Mouse (Mus musculus) hindbrain, embryonic 16.5 days (tissue): ENCODE results near the gene Esrra. TPM values are rescaled to one million over a fixed set of nuclear protein-coding genes. Genes with fewer than 3 reads are reported as not detected.

ENCODE experiments used
- ATAC-seq: fragments of 200-750 bp; cut with Nextera tagmentation; 2 replicates; pipeline ENCODE4 v1.8.0; 2017; ENCODE audit warnings: moderate TSS enrichment, moderate library complexity
- H3K27ac ChIP-seq: fragments of 300-500 bp; sonication (generic); 2 replicates; pipeline ENCODE4 v1.5.1; 2014; ENCODE audit warnings: low read depth, mild to moderate bottlenecking, control low read depth, low read length, moderate library complexity
- H3K27me3 ChIP-seq: fragments of 300-500 bp; sonication (generic); replicated peaks from 2 replicates; pipeline ENCODE4 v1.6.1; 2014; ENCODE audit warnings: low read length; ENCODE audit not compliant: control insufficient read depth, insufficient read depth
- H3K36me3 ChIP-seq: fragments of 300-500 bp; sonication (generic); 2 replicates; pipeline ENCODE4 v1.6.1; 2014; ENCODE audit warnings: mild to moderate bottlenecking, low read length, moderate library complexity, mixed read lengths; ENCODE audit not compliant: control insufficient read depth, insufficient read depth
- H3K4me1 ChIP-seq: fragments of 300-500 bp; sonication (generic); 2 replicates; pipeline ENCODE4 v1.6.1; 2014; ENCODE audit warnings: low read depth, low read length; ENCODE audit not compliant: control insufficient read depth, insufficient read depth
- H3K4me2 ChIP-seq: fragments of 300-500 bp; sonication (generic); 2 replicates; pipeline ENCODE4 v1.6.1; 2014; ENCODE audit warnings: mild to moderate bottlenecking, low read length, control low read depth, moderate library complexity
- H3K4me3 ChIP-seq: fragments of 300-500 bp; sonication (generic); 2 replicates; pipeline ENCODE4 v1.5.1; 2014; ENCODE audit warnings: mild to moderate bottlenecking, low read length, control low read depth, moderate library complexity
- H3K9ac ChIP-seq: fragments of 300-500 bp; sonication (generic); 2 replicates; pipeline ENCODE4 v1.6.1; 2014; ENCODE audit warnings: low read depth, mild to moderate bottlenecking, control low read depth, low read length, moderate library complexity
- H3K9me3 ChIP-seq: fragments of 300-500 bp; sonication (generic); 2 replicates; pipeline ENCODE4 v1.6.1; 2014; ENCODE audit warnings: mild to moderate bottlenecking, low read length, moderate library complexity; ENCODE audit not compliant: control insufficient read depth
- WGBS: fragments of 180-500 bp; shearing (Covaris S2); extraction: QIAGEN DNeasy Blood & Tissue Kit; methylation state at CpG from one replicate; pipeline ENCODE4 v1.1.7; 2014; 5-methylcytosine and 5-hydroxymethylcytosine counted together
- microRNA-seq: library from miRNA; unstranded; fragments of <30 nt; microRNA quantifications from one replicate; pipeline ENCODE4, GENCODE M21; 2017
- polyA plus RNA-seq: library from polyadenylated mRNA; unstranded; fragments of >200 nt; fragmentation: Nextera tagmentation; extraction: Ambion mirVana; gene quantifications from 2 replicates; pipeline ENCODE4 v1.2.1, GENCODE M21; 2015

Gene Esrra
- polyA plus RNA-seq, 1 experiment from 2014 or later: 17.8 TPM

DNA sequence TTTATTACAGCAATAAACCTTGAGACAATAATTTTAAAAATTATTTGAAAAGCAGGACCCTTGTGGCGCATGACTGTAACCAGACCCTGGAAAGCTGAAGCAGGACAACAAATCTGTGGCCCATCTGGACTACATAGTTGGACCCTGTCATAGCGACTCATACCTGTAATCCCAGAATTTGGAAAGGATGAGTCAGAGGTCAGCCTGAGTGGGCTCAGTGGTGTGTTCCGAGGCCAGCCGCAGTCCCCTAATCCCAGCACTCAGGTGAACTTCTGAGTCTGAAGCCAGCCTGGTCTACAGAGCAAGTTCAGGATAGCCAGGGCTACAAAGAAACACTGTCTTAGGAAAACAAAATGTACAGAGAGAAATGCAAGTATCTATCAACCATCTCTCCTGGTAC is 60.2 kb downstream of the Esrra start:
- no peaks in the 10 kb centered on the region for H3K9me3 ChIP-seq
- H3K27me3 ChIP-seq: no peaks in the 10 kb centered on the region
- no peak overlapping the region for H3K27ac ChIP-seq
- no peak overlapping the region for H3K4me2 ChIP-seq
- no peak overlapping the region for H3K9ac ChIP-seq
- no peak for ATAC-seq
- WGBS: 96% methylated on average over 4 of the region's 4 CpGs
- H3K4me3 ChIP-seq: no peak overlapping the region
- no peaks in the 10 kb centered on the region for H3K4me1 ChIP-seq
- no peaks in the 10 kb centered on the region for H3K36me3 ChIP-seq

Small RNA genes within 50 kb of the gene (microRNA-seq; reads per million reads assigned to microRNA genes)
- 1.2 reads per million for gene Mir6990

Other genes with a start within 250 kb of the Esrra start
- gene Rps6ka4, start 81.2 kb downstream of the Esrra start, polyA plus RNA-seq: 17.3 and 17.4 TPM in 2 replicates
- 0.80 and 0.85 TPM in 2 replicates for gene Ccdc88b, start 63.6 kb downstream of the Esrra start, polyA plus RNA-seq
- 93.9 and 101 TPM in 2 replicates for gene Trmt112, start 12.1 kb downstream of the Esrra start, polyA plus RNA-seq
- gene Prdx5, start 11.7 kb downstream of the Esrra start, polyA plus RNA-seq: 408 and 532 TPM in 2 replicates
- 2.9 and 3.3 TPM in 2 replicates for gene Catsperz, start 3.6 kb upstream of the Esrra start, polyA plus RNA-seq
- 14.4 and 19.1 TPM in 2 replicates for gene Kcnk4, start 12.7 kb upstream of the Esrra start, polyA plus RNA-seq
- 96.0 and 109 TPM in 2 replicates for gene Bad, start 20.0 kb upstream of the Esrra start, polyA plus RNA-seq
- 67.1 and 77.6 TPM in 2 replicates for gene Gpr137, start 20.7 kb upstream of the Esrra start, polyA plus RNA-seq
- gene Ppp1r14b, start 53.2 kb upstream of the Esrra start, polyA plus RNA-seq: 89.4 and 96.8 TPM in 2 replicates
- gene Plcb3, start 54.7 kb upstream of the Esrra start, polyA plus RNA-seq: 13.1 and 13.8 TPM in 2 replicates
- 159 and 192 TPM in 2 replicates for gene Fkbp2, start 58.7 kb upstream of the Esrra start, polyA plus RNA-seq
- 49.6 and 71.2 TPM in 2 replicates for gene Vegfb, start 65.8 kb upstream of the Esrra start, polyA plus RNA-seq
- gene Dnajc4, start 70.8 kb upstream of the Esrra start, polyA plus RNA-seq: 22.7 and 24.8 TPM in 2 replicates
- gene Nudt22, start 74.3 kb upstream of the Esrra start, polyA plus RNA-seq: 20.6 and 21.8 TPM in 2 replicates
- gene Trpt1, start 74.3 kb upstream of the Esrra start, polyA plus RNA-seq: 22.7 and 25.3 TPM in 2 replicates
- gene Fermt3, start 97.7 kb upstream of the Esrra start, polyA plus RNA-seq: 4.0 and 5.7 TPM in 2 replicates
- 214 and 236 TPM in 2 replicates for gene Stip1, start 118.2 kb upstream of the Esrra start, polyA plus RNA-seq
- 6.3 and 7.1 TPM in 2 replicates for gene Macrod1, start 135.0 kb upstream of the Esrra start, polyA plus RNA-seq
- gene Flrt1, start 183.9 kb upstream of the Esrra start, polyA plus RNA-seq: 8.8 and 11.3 TPM in 2 replicates